Mouse (Mus musculus): Measurements from ENCODE around the gene Hist1h2bj. TPM values are rescaled to one million over a fixed set of nuclear protein-coding genes. Genes with fewer than 3 reads are reported as not detected.
"Not testable (repeated sequence)": the region's sequence is repeated elsewhere in the genome, so short reads cannot be mapped to it uniquely, and the experiment has no call there.

Gene Hist1h2bj
- 1.5 and 2.3 TPM in 2 replicates for polyA plus RNA-seq (2015; fragmentation: Nextera tagmentation; extraction: Ambion mirVana)

DNA sequence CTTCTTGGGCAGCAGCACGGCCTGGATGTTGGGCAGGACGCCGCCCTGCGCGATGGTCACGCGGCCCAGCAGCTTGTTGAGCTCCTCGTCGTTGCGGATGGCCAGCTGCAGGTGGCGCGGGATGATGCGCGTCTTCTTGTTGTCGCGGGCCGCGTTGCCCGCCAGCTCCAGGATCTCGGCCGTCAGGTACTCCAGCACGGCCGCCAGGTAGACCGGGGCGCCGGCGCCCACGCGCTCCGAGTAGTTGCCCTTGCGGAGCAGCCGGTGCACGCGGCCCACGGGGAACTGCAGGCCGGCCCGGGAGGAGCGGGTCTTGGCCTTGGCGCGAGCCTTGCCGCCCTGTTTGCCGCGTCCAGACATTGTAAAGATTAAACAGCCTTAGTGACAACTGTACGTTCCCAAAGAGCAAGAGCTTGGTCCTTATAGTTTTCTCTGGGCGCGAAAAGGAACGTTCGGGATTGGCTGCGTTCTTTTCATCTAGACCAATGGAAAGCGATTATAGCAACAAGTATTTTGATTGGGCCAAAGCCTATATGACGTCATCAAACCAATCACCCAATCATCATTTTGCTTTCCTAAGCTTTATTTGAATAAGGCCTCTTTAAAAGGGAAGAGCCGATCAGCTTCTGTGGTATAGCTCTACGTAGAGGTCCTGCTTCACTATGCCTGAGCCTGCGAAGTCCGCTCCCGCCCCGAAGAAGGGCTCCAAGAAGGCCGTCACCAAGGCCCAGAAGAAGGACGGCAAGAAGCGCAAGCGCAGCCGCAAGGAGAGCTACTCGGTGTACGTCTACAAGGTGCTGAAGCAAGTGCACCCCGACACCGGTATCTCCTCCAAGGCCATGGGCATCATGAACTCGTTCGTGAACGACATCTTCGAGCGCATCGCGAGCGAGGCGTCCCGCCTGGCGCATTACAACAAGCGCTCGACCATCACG is at the start of gene Hist1h2bj, which contains the start of gene Hist1h2ag:
Gene Hist1h2bj, plus strand, starts transcription at position 647 of the 935 bp plus-strand sequence.
Gene Hist1h2ag, minus strand, starts transcription at position 377 of the 935 bp plus-strand sequence.
- peak within 1 kb of the TSS; percentile 73 for H3K27ac ChIP-seq (ENCODE audit: low read length)
- under 1% methylated on average over 34 of the region's 80 CpGs for WGBS
- H3K27me3 ChIP-seq (ENCODE audit: control insufficient read depth, insufficient read depth, low read depth, low read length); H3K9me3 ChIP-seq (replicated peaks; ENCODE audit: control insufficient read depth, low read length, poor library complexity, severe bottlenecking); H3K36me3 ChIP-seq (ENCODE audit: control insufficient read depth, insufficient read depth, low read length): not testable (repeated sequence)
- ATAC-seq = peak; percentile 96
- peak within 1 kb of the TSS; percentile 36 for H3K4me3 ChIP-seq (ENCODE audit: low read depth, low read length)
- H3K4me1 ChIP-seq (ENCODE audit: control insufficient read depth, insufficient read depth, low read length) = peaks cover 27% of the 10 kb centered on the region
- H3K4me2 ChIP-seq (ENCODE audit: low read length) = peak within 1 kb of the TSS; percentile 78
- H3K9ac ChIP-seq (ENCODE audit: low read depth, low read length) = peak within 1 kb of the TSS; percentile 55; the same call in 1 of the 2 replicates

GRCm38 (mm10) chr13:21993957-21994738 is 48.9 kb upstream of the Hist1h2bj start:
- Histone ChIP-seq H3K27me3 (ENCODE audit: control insufficient read depth, insufficient read depth, low read depth, low read length) (peaks cover 49% of the 10 kb centered on the region), H3K4me1 (ENCODE audit: control insufficient read depth, insufficient read depth, low read length) (no peaks in the 10 kb centered on the region), H3K9me3 (replicated peaks; ENCODE audit: control insufficient read depth, low read length, poor library complexity, severe bottlenecking) (0 out of 2 replicates have a peak, but pooled peaks cover 2% of the 10 kb centered on the region), H3K9ac (ENCODE audit: low read depth, low read length) (no peak overlapping the region), H3K4me2 (ENCODE audit: low read length) (no peak overlapping the region), H3K36me3 (ENCODE audit: control insufficient read depth, insufficient read depth, low read length) (no peaks in the 10 kb centered on the region), H3K4me3 (ENCODE audit: low read depth, low read length) (no peak overlapping the region), H3K27ac (ENCODE audit: low read length) (no peak overlapping the region)
- 2% methylated on average over 22 of the region's 22 CpGs for WGBS
- ATAC-seq = no peak

DNA sequence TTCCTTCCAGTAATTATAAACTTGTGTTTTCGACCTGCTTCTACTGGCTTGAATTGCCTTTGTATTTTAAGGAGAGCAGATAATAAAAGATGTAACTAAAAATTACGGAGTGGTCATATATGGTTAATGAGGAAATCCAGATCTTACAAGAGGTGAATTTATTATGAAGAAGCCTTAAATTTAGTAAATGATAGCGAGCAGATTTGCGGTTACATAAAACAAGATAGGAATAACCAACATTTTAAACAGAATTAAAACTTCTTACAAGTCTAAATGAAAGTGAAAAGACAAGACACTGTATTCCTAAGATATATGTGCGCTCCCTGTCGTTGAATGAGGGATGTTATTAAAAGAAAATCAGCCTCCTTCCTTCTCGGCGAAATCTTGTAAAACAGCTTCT is 48.1 kb upstream of the Hist1h2bj start:
- Histone ChIP-seq H3K9me3 (replicated peaks; ENCODE audit: control insufficient read depth, low read length, poor library complexity, severe bottlenecking) (0 out of 2 replicates have a peak, but pooled peaks cover 2% of the 10 kb centered on the region), H3K4me3 (ENCODE audit: low read depth, low read length) (no peak overlapping the region), H3K27ac (ENCODE audit: low read length) (no peak overlapping the region), H3K4me1 (ENCODE audit: control insufficient read depth, insufficient read depth, low read length) (no peaks in the 10 kb centered on the region), H3K27me3 (ENCODE audit: control insufficient read depth, insufficient read depth, low read depth, low read length) (peaks cover 56% of the 10 kb centered on the region), H3K4me2 (ENCODE audit: low read length) (peak overlapping the region; percentile 10), H3K36me3 (ENCODE audit: control insufficient read depth, insufficient read depth, low read length) (no peaks in the 10 kb centered on the region), H3K9ac (ENCODE audit: low read depth, low read length) (no peak overlapping the region)
- ATAC-seq = no peak
- WGBS = 4% methylated on average over 8 of the region's 8 CpGs

DNA sequence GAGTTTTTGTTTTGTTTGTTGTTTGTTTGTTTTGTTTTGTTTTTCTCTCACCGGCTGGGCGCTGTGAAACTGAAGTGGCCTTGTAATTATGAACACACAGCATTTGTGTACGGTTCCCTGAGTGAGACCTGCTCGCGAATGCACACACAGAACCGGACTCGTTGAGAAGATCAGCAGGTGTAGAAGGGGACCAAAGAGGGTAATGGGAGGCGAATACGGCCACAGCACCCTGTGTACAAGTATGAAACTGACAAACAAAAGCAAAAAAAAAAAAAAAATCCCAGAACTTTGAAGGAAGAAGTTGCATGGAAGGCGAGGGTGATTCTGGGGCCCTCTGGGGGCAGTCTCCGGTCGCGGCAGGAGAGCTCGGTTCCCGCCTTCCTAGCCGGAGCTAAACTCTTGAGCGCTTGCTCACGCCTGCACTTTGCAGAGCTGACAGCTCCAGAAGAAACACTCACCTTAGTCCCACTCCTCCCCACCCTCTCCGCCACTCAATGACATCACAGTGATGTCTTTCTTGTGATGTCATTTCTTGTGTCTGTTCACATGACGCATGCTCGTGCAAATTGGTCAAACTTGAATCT is 47.6 kb upstream of the Hist1h2bj start:
- no peak overlapping the region for H3K27ac ChIP-seq (ENCODE audit: low read length)
- H3K9ac ChIP-seq (ENCODE audit: low read depth, low read length) = no peak overlapping the region
- H3K36me3 ChIP-seq (ENCODE audit: control insufficient read depth, insufficient read depth, low read length) = no peaks in the 10 kb centered on the region
- ATAC-seq = peak; percentile 28; the same call in 1 of the 2 replicates
- 0 out of 2 replicates have a peak, but pooled peaks cover 2% of the 10 kb centered on the region for H3K9me3 ChIP-seq (replicated peaks; ENCODE audit: control insufficient read depth, low read length, poor library complexity, severe bottlenecking)
- peak overlapping the region; percentile 10 for H3K4me2 ChIP-seq (ENCODE audit: low read length)
- H3K4me1 ChIP-seq (ENCODE audit: control insufficient read depth, insufficient read depth, low read length) = no peaks in the 10 kb centered on the region
- H3K4me3 ChIP-seq (ENCODE audit: low read depth, low read length) = 0 out of 2 replicates have a peak overlapping the region, but pooled peaks have one; percentile 2
- WGBS = under 1% methylated on average over 21 of the region's 21 CpGs
- H3K27me3 ChIP-seq (ENCODE audit: control insufficient read depth, insufficient read depth, low read depth, low read length) = peaks cover 61% of the 10 kb centered on the region

GRCm38 (mm10) chr13:21996101-21996839 is 46.7 kb upstream of the Hist1h2bj start:
- Histone ChIP-seq H3K4me3 (ENCODE audit: low read depth, low read length) (no peak overlapping the region), H3K9me3 (replicated peaks; ENCODE audit: control insufficient read depth, low read length, poor library complexity, severe bottlenecking) (0 out of 2 replicates have a peak, but pooled peaks cover 2% of the 10 kb centered on the region), H3K9ac (ENCODE audit: low read depth, low read length) (no peak overlapping the region), H3K27me3 (ENCODE audit: control insufficient read depth, insufficient read depth, low read depth, low read length) (peaks cover 67% of the 10 kb centered on the region), H3K4me2 (ENCODE audit: low read length) (peak overlapping the region; percentile 3; the same call in 1 of the 2 replicates), H3K4me1 (ENCODE audit: control insufficient read depth, insufficient read depth, low read length) (no peaks in the 10 kb centered on the region), H3K36me3 (ENCODE audit: control insufficient read depth, insufficient read depth, low read length) (no peaks in the 10 kb centered on the region), H3K27ac (ENCODE audit: low read length) (no peak overlapping the region)
- WGBS = 4% methylated on average over 12 of the region's 12 CpGs
- ATAC-seq = no peak

DNA sequence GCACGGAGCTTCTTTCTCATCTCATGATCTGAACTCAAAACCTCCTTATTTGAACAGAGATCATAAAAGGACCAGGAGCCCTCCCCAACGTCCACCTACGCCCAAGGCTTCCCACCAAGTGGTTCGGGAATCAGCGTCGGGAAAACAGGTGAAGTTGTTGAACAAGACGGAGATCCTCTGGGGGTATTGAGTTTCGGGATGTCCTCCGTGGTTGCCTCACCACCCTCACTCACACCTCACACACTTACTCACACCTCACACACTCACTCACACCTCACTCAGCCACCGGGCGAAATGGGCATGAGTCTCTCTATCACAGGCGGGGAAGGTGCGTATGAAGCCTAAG is 46.2 kb upstream of the Hist1h2bj start:
- no peak overlapping the region for H3K4me3 ChIP-seq (ENCODE audit: low read depth, low read length)
- WGBS = under 1% methylated on average over 13 of the region's 13 CpGs
- H3K9ac ChIP-seq (ENCODE audit: low read depth, low read length) = no peak overlapping the region

DNA sequence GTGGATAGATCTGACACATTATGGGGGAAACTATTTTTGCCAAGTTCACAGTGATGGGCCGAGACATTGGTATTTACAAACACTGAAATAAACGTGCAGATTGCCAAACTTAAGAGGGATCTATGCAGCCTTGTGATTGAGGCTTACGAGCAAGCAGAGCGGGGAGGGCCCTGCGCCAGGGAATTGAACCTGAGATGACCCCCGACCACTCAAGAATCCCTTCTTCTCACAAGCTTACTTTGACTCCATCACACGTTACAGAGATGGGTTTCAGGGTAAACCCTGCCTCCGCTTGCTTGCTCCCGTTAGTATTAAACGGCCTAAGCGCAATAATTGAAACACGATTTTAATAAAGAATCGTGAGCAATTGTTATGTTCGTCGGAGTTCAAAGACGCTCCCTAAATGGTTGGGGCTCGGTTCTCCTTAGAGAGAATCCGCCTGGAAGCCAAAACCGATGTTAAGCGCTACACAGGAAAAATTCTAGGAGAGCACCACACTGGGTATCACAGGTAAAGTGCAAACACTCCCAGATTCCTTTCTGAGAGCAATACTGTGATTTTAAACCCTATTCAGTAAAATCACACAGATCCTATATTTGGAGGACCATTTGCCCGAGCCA is 45.7 kb upstream of the Hist1h2bj start:
- Histone ChIP-seq H3K9me3 (replicated peaks; ENCODE audit: control insufficient read depth, low read length, poor library complexity, severe bottlenecking) (no peaks in the 10 kb centered on the region), H3K4me3 (ENCODE audit: low read depth, low read length) (no peak overlapping the region), H3K36me3 (ENCODE audit: control insufficient read depth, insufficient read depth, low read length) (no peaks in the 10 kb centered on the region), H3K4me2 (ENCODE audit: low read length) (no peak overlapping the region), H3K9ac (ENCODE audit: low read depth, low read length) (no peak overlapping the region), H3K27me3 (ENCODE audit: control insufficient read depth, insufficient read depth, low read depth, low read length) (peaks cover 75% of the 10 kb centered on the region), H3K4me1 (ENCODE audit: control insufficient read depth, insufficient read depth, low read length) (no peaks in the 10 kb centered on the region), H3K27ac (ENCODE audit: low read length) (no peak overlapping the region)
- WGBS = under 1% methylated on average over 21 of the region's 21 CpGs
- no peak for ATAC-seq

More for the DNA sequence above, 46.2 kb upstream of the Hist1h2bj start:
- H3K27ac ChIP-seq (ENCODE audit: low read length) = no peak overlapping the region
- H3K9me3 ChIP-seq (replicated peaks; ENCODE audit: control insufficient read depth, low read length, poor library complexity, severe bottlenecking) = no peaks in the 10 kb centered on the region
- no peaks in the 10 kb centered on the region for H3K36me3 ChIP-seq (ENCODE audit: control insufficient read depth, insufficient read depth, low read length)
- H3K4me1 ChIP-seq (ENCODE audit: control insufficient read depth, insufficient read depth, low read length) = no peaks in the 10 kb centered on the region
- peak overlapping the region; percentile 3; the same call in 1 of the 2 replicates for H3K4me2 ChIP-seq (ENCODE audit: low read length)
- H3K27me3 ChIP-seq (ENCODE audit: control insufficient read depth, insufficient read depth, low read depth, low read length) = peaks cover 70% of the 10 kb centered on the region
- ATAC-seq = no peak

- WGBS = 8% methylated on average over 4 of the region's 4 CpGs
- no peaks in the 10 kb centered on the region for H3K36me3 ChIP-seq (ENCODE audit: control insufficient read depth, insufficient read depth, low read length)
- peaks cover 78% of the 10 kb centered on the region for H3K27me3 ChIP-seq (ENCODE audit: control insufficient read depth, insufficient read depth, low read depth, low read length)
- H3K4me3 ChIP-seq (ENCODE audit: low read depth, low read length) = no peak overlapping the region
- H3K9me3 ChIP-seq (replicated peaks; ENCODE audit: control insufficient read depth, low read length, poor library complexity, severe bottlenecking) = no peaks in the 10 kb centered on the region
- no peak for ATAC-seq
- no peak overlapping the region for H3K27ac ChIP-seq (ENCODE audit: low read length)
- H3K9ac ChIP-seq (ENCODE audit: low read depth, low read length) = no peak overlapping the region
- no peak overlapping the region for H3K4me2 ChIP-seq (ENCODE audit: low read length)
- no peaks in the 10 kb centered on the region for H3K4me1 ChIP-seq (ENCODE audit: control insufficient read depth, insufficient read depth, low read length)
These were observed 45.2 kb upstream of the Hist1h2bj start for GRCm38 (mm10) chr13:21997821-21998220.
